Mouse (Mus musculus) forebrain, postnatal 0 days (tissue): ENCODE measurements at regions not wholly inside any gene's neighbourhood (a gene's known extent, or its start where the extent isn't known, plus 50 kb on each side); places are given as distances from the start of the nearest gene placed in this dataset.

Experiments
- ATAC-seq: fragments of 200-750 bp; cut with Nextera tagmentation; 2 replicates; pipeline ENCODE4 v1.8.0; 2017; ENCODE audit warnings: mild to moderate bottlenecking, moderate library complexity
- DNase-seq: peaks from one replicate; pipeline ENCODE4 v3.0.0-alpha.2; 2015
- H3K27ac ChIP-seq: fragments of 300-500 bp; sonication (generic); 2 replicates; pipeline ENCODE4 v1.5.1; 2014; ENCODE audit warnings: low read depth, mild to moderate bottlenecking, antibody characterized with exemption, low read length, moderate library complexity, mixed read lengths
- H3K27me3 ChIP-seq: fragments of 300-500 bp; sonication (generic); 2 replicates; pipeline ENCODE4 v1.6.1; 2014; ENCODE audit warnings: mild to moderate bottlenecking, low read length, mixed read lengths; ENCODE audit not compliant: insufficient read depth
- H3K36me3 ChIP-seq: fragments of 300-500 bp; sonication (generic); 2 replicates; pipeline ENCODE4 v1.6.1; 2014; ENCODE audit warnings: mild to moderate bottlenecking, moderate library complexity; ENCODE audit not compliant: insufficient read depth
- H3K4me1 ChIP-seq: fragments of 300-500 bp; sonication (generic); 2 replicates; pipeline ENCODE4 v1.6.1; 2014; ENCODE audit warnings: antibody characterized with exemption; ENCODE audit not compliant: insufficient read depth
- H3K4me2 ChIP-seq: fragments of 300-500 bp; sonication (generic); 2 replicates; pipeline ENCODE4 v1.6.1; 2014; ENCODE audit warnings: low read depth, mild to moderate bottlenecking, moderate library complexity
- H3K4me3 ChIP-seq: fragments of 300-500 bp; sonication (generic); 2 replicates; pipeline ENCODE4 v1.5.1; 2014; ENCODE audit warnings: low read depth, low read length, mixed read lengths
- H3K9ac ChIP-seq: fragments of 300-500 bp; sonication (generic); 2 replicates; pipeline ENCODE4 v1.6.1; 2014; ENCODE audit warnings: mild to moderate bottlenecking
- H3K9me3 ChIP-seq: fragments of 300-500 bp; sonication (generic); 2 replicates; pipeline ENCODE4 v1.6.1; 2016; ENCODE audit warnings: low read length
- CTCF ChIP-seq: sonication (generic); IDR thresholded peaks from 2 replicates; pipeline ENCODE4 v1.5.1; 2016; ENCODE audit warnings: antibody characterized with exemption, control low read depth, low read depth
- WGBS: fragments of 180-500 bp; shearing (Covaris S2); extraction: QIAGEN DNeasy Blood & Tissue Kit; methylation state at CpG from one replicate; pipeline ENCODE4 v1.1.7; 2014; 5-methylcytosine and 5-hydroxymethylcytosine counted together

- ATAC-seq (no peak), DNase-seq (no peak)
- H3K9ac ChIP-seq = no peak overlapping the region
- no peaks in the 10 kb centered on the region for H3K36me3 ChIP-seq
- H3K9me3 ChIP-seq = no peaks in the 10 kb centered on the region
- H3K27ac ChIP-seq = no peak overlapping the region
- 29% methylated on average over 3 of the region's 3 CpGs for WGBS
- H3K27me3 ChIP-seq = no peaks in the 10 kb centered on the region
- no peak overlapping the region for H3K4me2 ChIP-seq
- no peaks in the 10 kb centered on the region for H3K4me1 ChIP-seq
- H3K4me3 ChIP-seq = no peak overlapping the region
- no peak for TF ChIP-seq CTCF
Observed at GRCm38 (mm10) chr1:94221006-94221405, 168.7 kb upstream of the Pdcd1 start.

- Histone ChIP-seq H3K9ac (no peak overlapping the region), H3K4me3 (no peak overlapping the region), H3K9me3 (no peaks in the 10 kb centered on the region), H3K36me3 (no peaks in the 10 kb centered on the region), H3K4me1 (no peaks in the 10 kb centered on the region), H3K27me3 (no peaks in the 10 kb centered on the region), H3K4me2 (no peak overlapping the region), H3K27ac (no peak overlapping the region)
- ATAC-seq (no peak), DNase-seq (no peak)
- peak; percentile 25; the same call in 1 of the 2 replicates for TF ChIP-seq CTCF
- 77% methylated on average over 2 of the region's 2 CpGs for WGBS
Observed at GRCm38 (mm10) chr1:94217407-94217806, 165.1 kb upstream of the Pdcd1 start.

- H3K4me1 ChIP-seq = no peaks in the 10 kb centered on the region
- no peak overlapping the region for H3K4me2 ChIP-seq
- DNase-seq (no peak), ATAC-seq (no peak)
- no peak for TF ChIP-seq CTCF
- WGBS = 87% methylated on average over 4 of the region's 4 CpGs
- H3K36me3 ChIP-seq = no peaks in the 10 kb centered on the region
- H3K4me3 ChIP-seq = no peak overlapping the region
- no peaks in the 10 kb centered on the region for H3K27me3 ChIP-seq
- H3K9me3 ChIP-seq = no peaks in the 10 kb centered on the region
- H3K9ac ChIP-seq = no peak overlapping the region
- no peak overlapping the region for H3K27ac ChIP-seq
Observed at GRCm38 (mm10) chr1:94208929-94209328, 156.6 kb upstream of the Pdcd1 start.

- 89% methylated on average over 7 of the region's 7 CpGs for WGBS
Observed at GRCm38 (mm10) chr1:94207859-94208258, 155.5 kb upstream of the Pdcd1 start.

GRCm38 (mm10) chr1:94203281-94203680, 150.9 kb upstream of the Pdcd1 start:
- ATAC-seq (no peak), DNase-seq (no peak)
- Histone ChIP-seq H3K27ac (no peak overlapping the region), H3K27me3 (no peaks in the 10 kb centered on the region), H3K9ac (no peak overlapping the region), H3K4me2 (no peak overlapping the region), H3K4me1 (no peaks in the 10 kb centered on the region), H3K9me3 (no peaks in the 10 kb centered on the region), H3K4me3 (no peak overlapping the region), H3K36me3 (no peaks in the 10 kb centered on the region)
- WGBS = 94% methylated on average over 3 of the region's 3 CpGs
- no peak for TF ChIP-seq CTCF

More at GRCm38 (mm10) chr1:94207859-94208258, 155.5 kb upstream of the Pdcd1 start:
- no peak for DNase-seq
- H3K36me3 ChIP-seq = no peaks in the 10 kb centered on the region
- no peak for TF ChIP-seq CTCF
- no peaks in the 10 kb centered on the region for H3K4me1 ChIP-seq
- H3K27me3 ChIP-seq = no peaks in the 10 kb centered on the region
- H3K9me3 ChIP-seq = no peaks in the 10 kb centered on the region
- H3K27ac ChIP-seq = no peak overlapping the region
- H3K9ac ChIP-seq = no peak overlapping the region
- H3K4me2 ChIP-seq = no peak overlapping the region
- no peak overlapping the region for H3K4me3 ChIP-seq
- no peak for ATAC-seq

- Histone ChIP-seq H3K4me1 (0 out of 2 replicates have a peak, but pooled peaks cover 3% of the 10 kb centered on the region), H3K4me3 (no peak overlapping the region), H3K9ac (no peak overlapping the region), H3K36me3 (no peaks in the 10 kb centered on the region), H3K9me3 (no peaks in the 10 kb centered on the region), H3K4me2 (no peak overlapping the region), H3K27ac (no peak overlapping the region), H3K27me3 (no peaks in the 10 kb centered on the region)
- DNase-seq = peak; percentile 35
- 48% methylated on average over 2 of the region's 2 CpGs for WGBS
- no peak for TF ChIP-seq CTCF
- ATAC-seq = peak; percentile 95
Observed at GRCm38 (mm10) chr1:94183876-94184275, 131.5 kb upstream of the Pdcd1 start.

- no peaks in the 10 kb centered on the region for H3K27me3 ChIP-seq
- 96% methylated on average over 4 of the region's 4 CpGs for WGBS
- ATAC-seq = no peak
Observed at GRCm38 (mm10) chr1:94149958-94150357, 97.6 kb upstream of the Pdcd1 start.

GRCm38 (mm10) chr1:94147015-94147414, 94.7 kb upstream of the Pdcd1 start:
- H3K9me3 ChIP-seq = no peaks in the 10 kb centered on the region
- H3K4me1 ChIP-seq = no peaks in the 10 kb centered on the region
- no peak for TF ChIP-seq CTCF
- 65% methylated on average over 4 of the region's 4 CpGs for WGBS
- no peak overlapping the region for H3K27ac ChIP-seq
- H3K4me3 ChIP-seq = no peak overlapping the region
- H3K27me3 ChIP-seq = no peaks in the 10 kb centered on the region
- H3K9ac ChIP-seq = no peak overlapping the region
- ATAC-seq (no peak), DNase-seq (no peak)
- H3K4me2 ChIP-seq = no peak overlapping the region
- no peaks in the 10 kb centered on the region for H3K36me3 ChIP-seq

More at GRCm38 (mm10) chr1:94149958-94150357, 97.6 kb upstream of the Pdcd1 start:
- Histone ChIP-seq H3K9me3 (no peaks in the 10 kb centered on the region), H3K27ac (no peak overlapping the region), H3K36me3 (no peaks in the 10 kb centered on the region), H3K4me3 (no peak overlapping the region), H3K4me2 (no peak overlapping the region), H3K4me1 (no peaks in the 10 kb centered on the region), H3K9ac (no peak overlapping the region)
- DNase-seq = no peak
- TF ChIP-seq CTCF = no peak
